Mouse (Mus musculus): ENCODE data around the gene Dtl.

- TF ChIP-seq POLR2A (IDR thresholded peaks at IDR 0.05; ENCODE audit: insufficient read depth, low read length) (no peak), EP300 (IDR thresholded peaks at IDR 0.05; ENCODE audit: insufficient read depth, low read depth, low read length) (no peak)
Measured at GRCm38 (mm10) chr1:191499666-191500065, 75.7 kb downstream of the Dtl start.
